Mouse (Mus musculus) erythroblast, embryonic 14.5 days (primary cell): ENCODE results near the gene Nfib. TPM values are rescaled to one million over a fixed set of nuclear protein-coding genes. Genes with fewer than 3 reads are reported as not detected.

Source experiments
- H3K27me3 ChIP-seq: 2 replicates; pipeline ENCODE4 v1.6.1; 2012; ENCODE audit warnings: inconsistent platforms; ENCODE audit not compliant: control insufficient read depth
- H3K36me3 ChIP-seq: 2 replicates; pipeline ENCODE4 v1.6.1; 2012; ENCODE audit warnings: mild to moderate bottlenecking, inconsistent platforms; ENCODE audit not compliant: control insufficient read depth
- H3K4me1 ChIP-seq: 2 replicates; pipeline ENCODE4 v1.6.1; 2012; ENCODE audit warnings: inconsistent platforms; ENCODE audit not compliant: control insufficient read depth
- H3K4me3 ChIP-seq: replicated peaks from 2 replicates; pipeline ENCODE3; 2012; ENCODE audit warnings: moderate library complexity, mild to moderate bottlenecking, inconsistent platforms
- H3K9me3 ChIP-seq: 2 replicates; pipeline ENCODE4 v1.6.1; 2012; ENCODE audit warnings: low read length, inconsistent platforms, mixed read lengths; ENCODE audit not compliant: control insufficient read depth
- GATA1 ChIP-seq: IDR thresholded peaks from 2 replicates; pipeline ENCODE4 v1.6.1; 2012; ENCODE audit warnings: low read length, inconsistent platforms, mixed read lengths
- TAL1 ChIP-seq: IDR thresholded peaks from 3 replicates; pipeline ENCODE4 v1.6.1; 2012; ENCODE audit warnings: low read length, inconsistent platforms, mixed read lengths
- polyA plus RNA-seq: library from polyadenylated mRNA; stranded (reverse); fragments of >175 nt; gene quantifications from 2 replicates; pipeline ENCODE4 v1.2.3, GENCODE M21; 2012

The Nfib gene
- polyA plus RNA-seq, 1 experiment: not detected

DNA sequence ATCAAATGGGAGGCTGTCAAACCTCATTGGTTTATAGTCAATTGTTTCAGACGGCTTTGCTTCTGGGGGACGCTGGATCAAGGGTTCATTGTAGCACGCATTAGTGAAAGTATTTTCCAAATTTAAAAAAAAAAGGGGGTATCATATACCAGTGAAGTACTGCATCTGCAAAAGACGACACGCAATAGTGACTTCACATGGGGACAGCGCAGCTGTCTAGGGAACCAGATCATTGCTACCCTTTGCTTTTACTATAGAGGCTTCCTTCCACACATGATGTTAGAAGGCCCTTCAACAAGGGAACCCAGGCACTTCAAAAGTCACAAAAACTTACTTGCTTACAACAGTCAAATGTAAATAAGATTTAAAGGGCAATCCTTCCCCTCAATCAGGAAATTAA lies 402.6 kb downstream of the Nfib start:
- H3K4me3 ChIP-seq: no peak overlapping the region
- H3K9me3 ChIP-seq: no peaks in the 10 kb centered on the region
- H3K4me1 ChIP-seq: no peaks in the 10 kb centered on the region
- H3K27me3 ChIP-seq: no peaks in the 10 kb centered on the region
- no peaks in the 10 kb centered on the region; the same call in 1 of the 2 replicates for H3K36me3 ChIP-seq
- no peak for TF ChIP-seq GATA1
- TF ChIP-seq TAL1: no peak

- H3K9me3 ChIP-seq: no peaks in the 10 kb centered on the region
- H3K4me1 ChIP-seq: no peaks in the 10 kb centered on the region
- TF ChIP-seq TAL1 (no peak), GATA1 (no peak)
- no peak overlapping the region for H3K4me3 ChIP-seq
- no peaks in the 10 kb centered on the region for H3K27me3 ChIP-seq
- H3K36me3 ChIP-seq: no peaks in the 10 kb centered on the region; the same call in 1 of the 2 replicates
Observed at GRCm38 (mm10) chr4:82298606-82299005, 406.9 kb downstream of the Nfib start.

GRCm38 (mm10) chr4:82297562-82297961 lies 408.0 kb downstream of the Nfib start:
- Histone ChIP-seq H3K27me3 (no peaks in the 10 kb centered on the region), H3K4me1 (no peaks in the 10 kb centered on the region), H3K4me3 (no peak overlapping the region), H3K36me3 (no peaks in the 10 kb centered on the region; the same call in 1 of the 2 replicates), H3K9me3 (no peaks in the 10 kb centered on the region)
- TF ChIP-seq TAL1 (no peak), GATA1 (no peak)

DNA sequence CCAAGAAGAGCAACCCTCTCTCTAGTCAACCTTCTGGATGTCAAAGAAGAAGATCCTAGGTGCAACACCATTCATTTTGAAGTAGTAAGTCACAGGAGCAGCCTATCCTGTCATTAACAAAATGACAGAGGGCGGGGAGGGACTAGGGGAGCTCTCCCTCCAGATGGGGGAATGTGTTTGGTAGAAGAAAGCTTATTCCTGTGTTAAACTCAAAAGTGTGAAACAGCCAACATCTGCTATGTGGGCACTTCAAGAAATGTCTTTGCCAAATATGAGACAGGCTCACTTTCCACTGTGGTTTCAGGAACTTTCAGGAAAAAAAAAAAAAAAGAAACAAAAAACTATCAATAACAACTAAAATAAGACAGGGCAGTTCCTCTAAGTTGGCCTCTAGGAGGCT lies 411.5 kb downstream of the Nfib start:
- TF ChIP-seq TAL1 (no peak), GATA1 (no peak)
- H3K36me3 ChIP-seq: no peaks in the 10 kb centered on the region; the same call in 1 of the 2 replicates
- H3K9me3 ChIP-seq: no peaks in the 10 kb centered on the region
- no peaks in the 10 kb centered on the region for H3K27me3 ChIP-seq
- no peak overlapping the region for H3K4me3 ChIP-seq
- H3K4me1 ChIP-seq: no peaks in the 10 kb centered on the region

- TF ChIP-seq GATA1 (no peak), TAL1 (no peak)
- no peak overlapping the region for H3K4me3 ChIP-seq
- H3K36me3 ChIP-seq: no peaks in the 10 kb centered on the region; the same call in 1 of the 2 replicates
- no peaks in the 10 kb centered on the region for H3K9me3 ChIP-seq
- H3K4me1 ChIP-seq: no peaks in the 10 kb centered on the region
- H3K27me3 ChIP-seq: no peaks in the 10 kb centered on the region
Observed at GRCm38 (mm10) chr4:82291174-82291847, 414.2 kb downstream of the Nfib start.

GRCm38 (mm10) chr4:82290623-82291022 lies 414.9 kb downstream of the Nfib start:
- no peaks in the 10 kb centered on the region for H3K36me3 ChIP-seq
- H3K27me3 ChIP-seq: no peaks in the 10 kb centered on the region
- no peaks in the 10 kb centered on the region for H3K4me1 ChIP-seq
- TF ChIP-seq TAL1 (no peak), GATA1 (no peak)
- no peaks in the 10 kb centered on the region for H3K9me3 ChIP-seq
- no peak overlapping the region for H3K4me3 ChIP-seq

DNA sequence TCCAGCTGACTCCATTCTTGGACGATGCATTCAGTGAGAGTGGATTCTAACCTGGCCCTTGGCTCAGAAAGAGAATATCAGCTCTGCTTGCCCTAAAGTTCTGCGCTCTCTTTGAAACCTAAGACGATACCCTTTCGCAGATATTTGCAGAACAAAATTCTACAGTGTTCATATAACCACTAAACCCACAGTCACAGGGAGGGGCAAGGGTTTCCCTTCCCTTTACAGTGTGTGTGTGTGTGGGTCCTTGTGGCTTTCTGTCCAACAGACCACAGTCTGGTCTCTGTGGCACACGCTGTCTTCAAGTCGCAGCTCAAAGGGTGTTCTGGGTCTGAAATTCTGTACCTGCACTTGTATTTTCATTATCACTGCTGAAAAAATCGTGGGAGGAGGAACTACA lies 416.0 kb downstream of the Nfib start:
- no peak overlapping the region for H3K4me3 ChIP-seq
- TF ChIP-seq TAL1: no peak
- TF ChIP-seq GATA1: no peak
- no peaks in the 10 kb centered on the region for H3K4me1 ChIP-seq
- H3K9me3 ChIP-seq: no peaks in the 10 kb centered on the region
- no peaks in the 10 kb centered on the region for H3K36me3 ChIP-seq
- H3K27me3 ChIP-seq: no peaks in the 10 kb centered on the region

DNA sequence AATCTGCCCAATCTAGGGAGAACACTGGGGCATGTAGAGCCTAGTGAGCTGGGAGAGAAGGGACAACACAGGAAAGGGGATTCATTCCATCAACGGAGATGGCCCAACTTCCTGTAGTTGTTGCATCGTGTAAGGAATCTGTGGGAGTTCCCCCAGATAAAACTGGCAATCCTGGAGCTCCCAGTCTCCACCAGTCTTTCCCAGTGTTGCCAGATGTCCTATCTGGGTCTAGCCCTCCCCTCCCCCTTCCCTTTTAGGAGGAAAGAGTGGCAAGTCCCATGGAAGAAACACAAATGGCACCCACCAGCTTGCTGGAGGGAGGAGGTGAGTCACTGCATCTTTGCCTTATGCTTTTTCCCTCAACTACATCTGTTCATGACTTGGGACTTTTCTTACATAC lies 417.4 kb downstream of the Nfib start:
- TF ChIP-seq TAL1 (no peak), GATA1 (no peak)
- no peaks in the 10 kb centered on the region; the same call in 1 of the 2 replicates for H3K9me3 ChIP-seq
- H3K36me3 ChIP-seq: no peaks in the 10 kb centered on the region
- H3K27me3 ChIP-seq: no peaks in the 10 kb centered on the region
- no peak overlapping the region for H3K4me3 ChIP-seq
- no peaks in the 10 kb centered on the region for H3K4me1 ChIP-seq

DNA sequence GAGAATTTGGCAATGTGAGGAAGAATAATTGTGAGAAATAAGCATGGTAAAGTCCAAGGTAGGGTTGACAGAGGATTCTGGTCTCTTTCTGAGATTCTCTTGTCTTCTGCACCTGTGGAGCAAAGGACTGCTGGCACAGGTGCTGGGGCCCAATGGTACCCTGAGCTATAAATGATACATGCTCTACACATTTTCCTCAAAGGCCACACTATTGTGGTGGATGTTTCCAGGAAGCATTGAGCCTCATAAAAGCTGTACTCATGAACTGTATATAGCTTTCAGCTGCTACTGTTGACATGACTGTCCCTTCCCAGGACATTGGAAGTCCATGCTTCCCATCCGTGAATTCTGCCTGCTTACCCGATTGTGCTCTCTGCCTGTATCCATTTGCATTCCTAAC lies 418.1 kb downstream of the Nfib start:
- Histone ChIP-seq H3K9me3 (no peaks in the 10 kb centered on the region; the same call in 1 of the 2 replicates), H3K27me3 (no peaks in the 10 kb centered on the region), H3K36me3 (no peaks in the 10 kb centered on the region), H3K4me1 (no peaks in the 10 kb centered on the region), H3K4me3 (no peak overlapping the region)
- TF ChIP-seq GATA1 (no peak), TAL1 (no peak)

GRCm38 (mm10) chr4:82286931-82287330 lies 418.6 kb downstream of the Nfib start:
- no peaks in the 10 kb centered on the region for H3K4me1 ChIP-seq
- no peaks in the 10 kb centered on the region for H3K27me3 ChIP-seq
- no peaks in the 10 kb centered on the region for H3K36me3 ChIP-seq
- TF ChIP-seq GATA1 (no peak), TAL1 (no peak)
- no peak overlapping the region for H3K4me3 ChIP-seq
- H3K9me3 ChIP-seq: no peaks in the 10 kb centered on the region; the same call in 1 of the 2 replicates
